Mouse (Mus musculus) right cerebral cortex, postnatal 36 days (tissue): ENCODE measurements around the gene Ttc22.

ENCODE experiments used
- DNase-seq, 2 experiments: peaks; one replicate each; pipeline ENCODE4 v3.0.0; 2022; ENCODE audit warnings: low spot score in 2 of 2, mixed read lengths in 1 of 2

Ttc22 gene

DNA sequence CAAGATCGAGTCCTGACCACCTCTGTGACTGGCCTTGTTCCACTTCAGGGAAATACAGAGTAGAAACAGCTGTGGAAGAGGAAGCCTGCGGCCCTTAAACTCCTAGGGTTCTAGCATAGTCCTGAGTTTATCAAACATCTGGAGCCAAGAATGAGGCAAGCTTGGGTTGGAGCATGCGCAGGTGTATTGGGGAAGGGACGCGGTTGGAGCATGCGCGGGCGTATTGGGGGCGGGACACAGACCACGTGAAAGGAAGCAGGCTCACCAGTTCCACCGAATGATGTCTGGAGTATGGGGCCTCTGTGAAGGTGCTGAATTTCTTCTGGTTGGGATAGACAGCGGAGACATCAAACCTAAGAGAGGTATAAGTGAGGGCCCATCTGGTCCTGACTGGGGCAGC lies 6.6 kb upstream of the Ttc22 start:
- no peak for DNase-seq

- DNase-seq: peak in 1 of 2 experiments; percentile 55
These were observed 5.2 kb upstream of the Ttc22 start, which contains the start of gene Lexm for GRCm38 (mm10) chr4:106617056-106617455. Gene Lexm (minus strand): TSS chr4:106617241.

DNA sequence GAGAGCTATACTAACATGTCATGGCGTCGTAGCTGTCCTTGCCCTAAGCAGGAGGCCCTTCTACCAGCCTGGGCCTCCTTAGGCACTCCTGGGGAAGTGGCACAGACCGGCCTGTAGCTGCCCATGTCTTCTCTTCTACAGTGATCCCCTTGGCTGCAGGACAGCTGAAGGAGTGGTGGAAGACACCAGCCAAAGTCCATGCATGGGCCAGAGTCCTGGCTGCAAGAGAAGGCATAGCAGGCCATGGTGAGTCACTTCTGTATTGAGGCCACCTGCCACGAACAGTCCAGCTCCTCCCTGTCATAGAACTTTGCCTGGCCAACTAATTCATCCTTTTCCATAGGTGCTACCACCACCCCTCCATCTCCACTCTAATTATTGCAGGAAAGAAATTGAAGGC lies 3.3 kb upstream of the Ttc22 start:
- DNase-seq: no peak

DNA sequence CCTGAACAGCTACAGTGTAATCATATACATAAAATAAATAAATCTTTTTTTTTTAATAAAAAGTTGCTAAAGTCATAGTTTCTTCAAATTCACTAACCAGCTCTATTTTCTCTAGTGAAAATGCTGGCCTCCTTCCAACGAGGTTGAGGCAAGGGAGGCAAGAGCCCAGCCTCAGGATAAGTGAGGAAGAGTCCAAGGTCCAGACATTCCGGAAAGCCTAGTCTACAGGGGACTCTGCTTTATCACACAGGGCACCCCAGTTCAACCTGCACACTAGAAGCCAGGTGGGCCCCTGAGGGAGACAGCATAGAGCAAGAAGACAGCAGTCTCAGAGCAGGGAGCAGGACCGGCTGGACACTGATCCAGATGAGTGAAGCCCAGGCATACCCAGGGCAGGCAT lies 804 bp upstream of the Ttc22 start:
- DNase-seq: no peak

DNA sequence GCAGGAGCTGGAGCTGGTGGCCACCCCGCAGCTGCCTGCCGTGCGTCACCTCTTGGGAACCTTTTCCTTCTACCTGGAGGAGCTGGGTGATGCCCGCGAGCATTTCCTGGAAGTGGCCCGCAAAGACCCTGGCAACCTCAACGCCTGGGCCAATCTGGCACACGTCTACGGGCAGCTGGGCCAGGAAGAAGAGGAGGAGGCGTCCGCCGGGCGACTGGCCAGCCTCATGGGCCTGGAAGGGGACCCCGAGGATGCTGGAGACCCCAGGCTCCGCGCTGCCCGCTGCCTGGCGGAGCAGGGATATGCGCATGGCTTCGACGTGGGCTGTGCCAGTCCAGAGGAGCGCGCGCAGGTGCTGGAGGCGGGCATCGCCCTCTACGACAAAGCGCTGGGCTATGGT lies 480 bp downstream of the Ttc22 start:
- no peak for DNase-seq

DNA sequence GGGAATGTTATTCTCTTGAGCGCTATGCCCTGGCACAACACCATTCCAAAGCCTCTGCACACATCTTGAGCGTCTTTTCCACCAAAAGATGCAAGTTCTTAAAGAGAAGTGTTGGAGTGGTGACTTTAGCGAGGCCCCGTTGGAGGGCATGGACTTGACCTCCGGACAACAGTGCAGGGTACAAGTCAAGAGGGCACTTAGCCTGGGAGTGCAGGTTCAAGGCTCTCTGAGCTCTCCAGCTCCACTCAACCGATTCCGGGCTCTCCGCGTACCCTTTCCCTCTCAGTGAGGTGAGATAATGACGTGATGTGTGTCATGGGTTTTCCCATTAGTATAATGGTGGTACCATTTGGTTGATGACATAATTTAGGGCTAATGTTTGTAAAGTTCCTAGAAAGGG lies 2.0 kb downstream of the Ttc22 start:
- DNase-seq: no peak

GRCm38 (mm10) chr4:106627809-106628208 lies 5.6 kb downstream of the Ttc22 start:
- no peak for DNase-seq

GRCm38 (mm10) chr4:106628650-106629360 lies 6.6 kb downstream of the Ttc22 start:
- no peak for DNase-seq

DNA sequence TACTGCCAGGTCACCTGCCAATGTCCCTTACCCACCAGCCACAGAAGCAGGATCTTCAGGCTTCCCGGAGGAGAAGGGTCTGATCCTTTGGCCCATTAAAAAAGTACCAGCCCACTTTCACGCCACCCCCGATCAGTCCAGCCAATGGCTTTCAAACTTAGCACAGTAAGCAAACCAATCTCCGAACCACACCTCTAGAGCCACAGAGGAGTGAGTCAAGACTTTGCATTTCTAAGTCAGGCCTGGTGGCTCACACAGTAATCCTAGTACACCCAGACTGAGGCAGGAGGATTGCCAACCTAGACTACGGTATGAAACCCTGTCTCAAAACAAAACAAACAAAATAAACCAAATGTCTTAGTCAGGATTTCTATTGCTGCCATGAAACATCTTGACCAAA lies 7.1 kb downstream of the Ttc22 start:
- DNase-seq: no peak

DNA sequence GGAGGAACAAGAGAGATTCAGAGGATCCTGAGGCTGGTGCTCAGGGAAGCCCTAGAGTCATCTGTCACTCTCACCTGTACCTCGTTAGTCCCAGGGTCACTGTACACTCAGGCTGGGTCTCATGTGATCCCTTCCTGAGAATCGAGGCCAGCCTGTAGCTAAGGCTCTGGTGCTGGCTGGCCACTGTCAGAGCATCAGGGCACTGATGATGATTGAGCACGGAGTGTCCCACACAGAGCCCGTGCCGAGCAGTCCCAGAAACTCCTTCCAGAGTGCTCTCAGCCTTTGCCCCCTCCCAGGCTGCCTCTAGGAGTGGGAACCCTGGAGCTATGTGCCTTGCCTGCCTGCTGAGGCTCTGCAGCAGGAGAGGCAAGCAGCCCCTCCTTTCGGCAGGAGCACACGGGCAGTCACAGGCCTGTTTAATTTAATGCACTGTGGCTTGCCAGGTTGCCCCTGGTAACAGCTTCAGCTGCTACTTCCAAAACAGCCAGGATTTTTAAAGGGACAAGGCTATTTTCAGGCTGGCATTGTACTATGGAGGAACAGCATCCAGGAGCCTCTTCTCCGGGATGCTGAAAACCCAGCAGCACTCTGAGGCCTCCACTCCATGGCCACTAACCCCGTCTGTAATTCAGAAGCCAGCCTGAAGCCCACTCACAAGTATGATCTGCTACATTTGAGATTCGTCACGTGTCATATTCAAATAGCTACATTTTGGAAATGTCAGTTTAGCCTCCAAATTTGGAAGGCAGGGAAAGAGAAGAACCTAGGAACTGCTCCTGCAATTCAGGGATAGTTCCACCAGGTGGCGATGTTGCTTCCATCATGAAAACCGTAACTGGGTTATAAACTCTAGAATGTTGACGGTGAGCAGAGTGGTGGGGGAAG lies 8.3 kb downstream of the Ttc22 start:
- peak; percentile 81 to 87 for DNase-seq

- DNase-seq: no peak
These were observed 10.1 kb downstream of the Ttc22 start for GRCm38 (mm10) chr4:106632313-106632712.

DNA sequence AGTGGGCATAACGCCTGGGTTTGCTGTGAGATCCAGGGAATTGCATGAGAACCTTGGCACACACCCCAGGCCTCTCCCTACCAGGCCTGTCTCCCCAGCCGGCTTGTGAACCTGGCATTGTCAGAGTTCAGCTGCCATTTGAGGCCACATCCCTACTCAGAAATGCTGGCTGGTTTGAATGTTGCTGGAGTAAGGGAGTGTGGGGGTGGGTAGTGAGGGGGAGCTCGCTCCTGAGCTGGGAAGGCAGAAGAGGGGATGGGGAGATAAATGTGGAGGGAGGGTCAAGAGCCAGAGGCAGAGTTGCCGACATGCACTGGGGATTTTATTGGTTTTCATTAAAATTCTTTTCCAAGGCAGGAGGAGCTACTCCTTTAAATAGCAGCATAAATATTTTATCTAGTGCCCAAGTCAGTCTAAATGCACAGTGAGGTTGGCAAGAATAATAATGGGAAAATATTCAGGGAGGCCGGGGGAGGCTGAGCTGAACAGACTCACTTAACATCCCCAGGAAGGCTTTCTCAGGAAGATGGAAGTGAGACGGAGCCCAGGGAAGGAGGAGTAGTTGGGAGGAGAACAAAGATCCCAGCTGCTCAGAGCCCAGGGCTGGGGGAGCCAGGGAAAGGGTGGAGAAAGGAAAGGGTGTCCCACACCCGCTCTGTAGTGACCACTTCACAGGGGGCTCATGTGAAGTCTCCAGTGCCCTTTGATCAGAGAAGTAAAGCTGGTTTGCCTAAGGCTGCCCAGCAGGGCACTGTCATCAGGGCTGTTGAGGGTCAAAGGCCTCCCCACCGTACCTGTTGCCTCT lies 11.3 kb downstream of the Ttc22 start:
- DNase-seq: no peak

- no peak for DNase-seq
These were observed 11.9 kb downstream of the Ttc22 start for GRCm38 (mm10) chr4:106634086-106634479.

DNA sequence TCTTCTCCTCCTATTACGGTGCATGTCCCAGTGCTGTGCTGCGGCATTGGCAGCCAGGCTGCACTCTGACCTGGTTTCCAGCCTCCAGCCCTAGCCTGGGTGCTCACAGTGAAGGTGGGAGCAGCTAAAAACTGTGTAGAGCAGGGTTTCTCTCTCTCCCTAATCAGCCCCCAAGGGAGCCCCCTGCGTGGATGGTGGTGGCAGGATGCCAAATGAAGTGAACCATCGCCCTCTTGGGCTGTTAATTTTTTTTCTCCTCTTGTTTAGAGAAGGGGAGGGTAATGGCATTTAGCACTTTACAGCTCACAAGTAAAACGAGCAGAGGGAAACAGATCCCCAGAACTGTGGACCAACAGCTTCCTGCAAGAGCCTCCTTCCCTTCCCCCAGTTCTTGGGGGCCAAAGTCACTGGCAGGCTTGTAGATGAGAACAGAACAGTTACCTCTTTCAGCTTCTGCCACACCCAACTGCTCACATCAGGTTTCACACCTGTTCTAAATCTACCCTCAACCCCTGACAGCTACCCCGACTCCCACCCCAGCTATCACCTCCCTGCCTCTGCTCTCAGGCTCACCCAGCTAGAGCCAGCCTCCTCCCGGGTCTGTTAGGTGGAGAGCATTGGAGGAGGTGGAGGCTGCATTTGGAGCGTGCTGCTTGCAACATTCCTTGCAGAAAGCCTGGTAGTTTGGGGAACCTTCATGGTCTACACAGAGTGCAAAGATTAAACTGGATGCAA lies 21.4 kb downstream of the Ttc22 start:
- DNase-seq: no peak

GRCm38 (mm10) chr4:106644218-106644610 lies 22.0 kb downstream of the Ttc22 start:
- no peak for DNase-seq

DNA sequence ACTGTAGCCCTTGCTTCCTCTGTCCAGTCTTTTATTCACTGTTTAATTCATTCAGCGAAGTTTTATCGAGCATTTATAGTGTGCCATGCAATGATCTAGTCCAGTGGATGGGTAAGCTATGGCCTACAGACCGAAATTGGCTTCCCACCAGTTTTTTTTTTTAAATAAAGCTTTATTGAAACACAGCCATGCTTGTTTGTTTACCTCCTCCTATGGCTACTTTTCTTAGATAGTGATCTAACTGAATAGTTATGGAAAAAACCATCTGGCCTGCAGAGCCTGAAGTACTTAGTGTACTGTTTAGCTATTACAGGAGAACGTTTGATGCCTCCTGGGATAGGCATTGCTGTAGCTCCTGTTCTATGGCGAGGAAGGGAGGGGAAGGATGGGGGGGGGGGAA lies 23.6 kb downstream of the Ttc22 start:
- no peak for DNase-seq

DNA sequence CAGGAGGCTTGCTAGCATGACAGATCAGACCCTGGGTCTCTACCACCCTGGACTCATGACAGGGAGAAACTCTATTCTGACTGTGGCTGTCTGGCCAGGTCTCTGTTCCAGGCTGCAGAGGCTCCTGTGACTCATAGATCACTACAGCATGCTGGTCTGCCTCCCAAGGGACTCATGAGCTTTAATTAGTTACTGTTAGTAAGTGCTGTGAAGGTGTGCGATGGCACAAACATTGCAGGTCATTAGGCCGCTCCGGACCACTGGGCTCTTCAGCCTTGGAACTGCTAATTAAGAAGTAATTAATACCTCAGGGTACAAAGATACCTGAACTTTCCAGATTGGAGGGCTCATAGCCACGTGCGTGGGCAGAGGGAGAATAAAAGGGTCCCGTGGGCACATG lies 24.9 kb downstream of the Ttc22 start:
- no peak for DNase-seq

- peak; percentile 96 to 97 for DNase-seq
These were observed 28.7 kb downstream of the Ttc22 start, which contains the start of gene Pars2 for GRCm38 (mm10) chr4:106650833-106651527. Gene Pars2 (plus strand): TSS chr4:106651069.

DNA sequence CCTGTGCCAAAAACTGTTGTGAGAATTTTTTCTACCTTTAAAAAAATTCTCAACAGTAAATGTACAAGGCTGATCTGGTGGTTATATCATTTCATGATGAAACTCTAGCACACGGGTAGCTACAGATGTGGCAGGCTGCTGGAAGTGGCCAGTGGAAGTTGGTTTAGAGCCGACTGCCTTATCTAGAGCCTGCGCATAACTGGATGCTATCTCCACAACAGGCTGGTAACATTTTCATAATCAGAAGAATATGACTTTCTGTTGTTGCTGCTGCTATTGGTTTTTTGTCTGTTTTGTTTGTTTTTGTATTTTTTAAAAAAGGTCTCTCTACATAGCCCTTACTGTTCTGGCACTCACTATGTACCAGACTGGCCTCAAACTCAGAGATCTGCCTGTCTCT lies 30.3 kb downstream of the Ttc22 start:
- no peak for DNase-seq

GRCm38 (mm10) chr4:106653051-106653450 lies 30.8 kb downstream of the Ttc22 start:
- DNase-seq: no peak

DNA sequence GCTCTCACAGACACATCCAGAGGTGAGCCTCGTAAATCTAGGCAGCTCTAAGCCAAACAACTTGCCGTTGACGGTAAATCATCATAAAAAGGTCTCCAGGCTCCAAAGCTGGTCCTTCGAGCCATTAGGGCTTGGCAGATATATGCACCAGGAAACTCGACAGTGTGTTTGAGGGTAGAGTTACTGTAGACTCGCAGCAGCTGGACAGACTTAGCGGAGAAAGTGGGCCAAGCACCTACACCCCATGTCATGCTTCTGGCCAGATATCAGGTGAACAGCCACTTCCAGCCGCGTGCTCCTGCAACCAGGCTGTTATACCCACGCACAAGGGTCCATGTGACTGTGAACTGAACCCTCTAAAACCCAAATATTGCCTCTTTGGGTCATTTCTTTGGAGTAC lies 33.4 kb downstream of the Ttc22 start:
- DNase-seq: no peak
